In the genomic region with DNA sequence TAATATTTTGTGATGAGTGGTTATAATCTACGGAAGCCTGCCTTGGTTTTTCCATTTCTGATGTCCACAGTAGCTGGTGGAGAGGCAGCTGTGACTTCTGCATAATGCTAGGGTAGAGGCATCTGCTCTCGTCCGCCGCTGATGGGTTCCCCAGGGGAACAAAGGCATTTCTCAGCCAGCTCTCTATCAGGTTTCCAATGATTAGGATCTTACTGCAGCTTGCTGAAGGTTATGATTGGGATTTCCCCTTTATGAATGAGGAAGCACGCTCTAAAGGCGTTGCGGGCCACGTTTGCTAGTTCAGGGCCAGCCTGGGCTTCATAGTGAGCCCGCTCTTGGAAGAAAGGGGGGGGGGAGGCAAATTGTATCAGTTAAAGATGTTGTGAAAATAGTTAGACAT, we compare ENCODE assay signal across 9 mouse cellular contexts. TPM values are rescaled to one million over a fixed set of nuclear protein-coding genes. Genes with fewer than 3 reads are reported as not detected.
A peak's percentile ranks its signal among the peaks of the same experiment; 100 is the strongest.
DNase-seq lines count a peak whose midpoint lies in the region; ATAC-seq lines count a peak whose summit lies in the region.
"Had no signal": no experiment of that assay in that cellular context is flagged by ENCODE, and none has a peak within 500 bp of the region (broad histone marks: within the 10 kb centered on the region; RNA-seq: fewer than 3 reads in every experiment).

No protein-coding gene starts in this region.

- no peaks in the 10 kb centered on the region for H3K9me3 ChIP-seq in kidney, embryonic 15.5 days (replicated peaks)
- no peaks in the 10 kb centered on the region for H3K9me3 ChIP-seq in embryonic facial prominence, embryonic 14.5 days (ENCODE audit: control insufficient read depth, low read length)
- H3K9me3 ChIP-seq in limb, embryonic 12.5 days, result no peaks in the 10 kb centered on the region
- H3K9me3 ChIP-seq in neural tube, embryonic 14.5 days (ENCODE audit: control insufficient read depth, low read length), result no peaks in the 10 kb centered on the region

- no peak for ATAC-seq in kidney, embryonic 15.5 days (replicated peaks; ENCODE audit: low FRiP score)
- ATAC-seq in embryonic facial prominence, embryonic 14.5 days (ENCODE audit: low read depth), result no peak
- ATAC-seq in limb, embryonic 12.5 days (ENCODE audit: insufficient number of reproducible peaks, insufficient read depth, low FRiP score, low TSS enrichment, low read depth), result no peak
- ATAC-seq in neural tube, embryonic 14.5 days (ENCODE audit: low read depth), result no peak
- ATAC-seq: activated CD4-positive, CD25-positive, alpha-beta regulatory T cell, adult 4 months had no signal

- no peak overlapping the region for H3K27ac ChIP-seq in kidney, embryonic 15.5 days
- H3K27ac ChIP-seq in embryonic facial prominence, embryonic 14.5 days (replicated peaks; ENCODE audit: low read depth, low read length), result no peak overlapping the region
- no peak overlapping the region for H3K27ac ChIP-seq in limb, embryonic 12.5 days
- H3K27ac ChIP-seq in neural tube, embryonic 14.5 days (ENCODE audit: low read depth, low read length), result no peak overlapping the region

- DNase-seq in kidney, adult 9 months, result no peak
- no peak for DNase-seq in embryonic facial prominence, embryonic 14.5 days (ENCODE audit: low spot score)
- no peak for DNase-seq in spleen, postnatal 36 days (ENCODE audit: low spot score in 2 of 2)
- DNase-seq in layer of hippocampus, adult 8-10 months (ENCODE audit: low spot score in 2 of 2), result no peak
- DNase-seq in layer of hippocampus, postnatal 10 days (ENCODE audit: low spot score in 2 of 2), result no peak

- H3K9ac ChIP-seq in kidney, embryonic 15.5 days, result no peak overlapping the region
- peak overlapping the region; percentile 40; the same call in 1 of the 2 replicates for H3K9ac ChIP-seq in embryonic facial prominence, embryonic 14.5 days (ENCODE audit: low read depth, low read length)
- H3K9ac ChIP-seq in limb, embryonic 12.5 days (replicated peaks), result no peak overlapping the region
- no peak overlapping the region; the same call in 1 of the 2 replicates for H3K9ac ChIP-seq in neural tube, embryonic 14.5 days (replicated peaks; ENCODE audit: low read depth, low read length)

- peak overlapping the region; percentile 77; the same call in 1 of the 2 replicates for H3K4me2 ChIP-seq in kidney, embryonic 15.5 days
- H3K4me2 ChIP-seq in embryonic facial prominence, embryonic 14.5 days (ENCODE audit: low read depth, low read length), result peak overlapping the region; percentile 80
- H3K4me2 ChIP-seq in limb, embryonic 12.5 days, result peak overlapping the region; percentile 78
- peak overlapping the region; percentile 59; the same call in 1 of the 2 replicates for H3K4me2 ChIP-seq in neural tube, embryonic 14.5 days (ENCODE audit: low read depth, low read length)

- peaks cover 32% of the 10 kb centered on the region for H3K36me3 ChIP-seq in kidney, embryonic 15.5 days
- peaks cover 26% of the 10 kb centered on the region for H3K36me3 ChIP-seq in embryonic facial prominence, embryonic 14.5 days (ENCODE audit: control insufficient read depth, insufficient read depth, low read length)
- peaks cover 32% of the 10 kb centered on the region for H3K36me3 ChIP-seq in limb, embryonic 12.5 days
- H3K36me3 ChIP-seq in neural tube, embryonic 14.5 days (ENCODE audit: control insufficient read depth, insufficient read depth, low read length), result peaks cover 3% of the 10 kb centered on the region

- WGBS in kidney, embryonic 15.5 days, result 81% methylated on average over 9 of the region's 9 CpGs
- WGBS in embryonic facial prominence, embryonic 14.5 days, result 57% methylated on average over 9 of the region's 9 CpGs
- 86% methylated on average over 9 of the region's 9 CpGs for WGBS in limb, embryonic 12.5 days
- WGBS in neural tube, embryonic 14.5 days, result 56% methylated on average over 9 of the region's 9 CpGs

- H3K27me3 ChIP-seq in kidney, embryonic 15.5 days, result no peaks in the 10 kb centered on the region
- H3K27me3 ChIP-seq in embryonic facial prominence, embryonic 14.5 days (replicated peaks; ENCODE audit: control insufficient read depth, insufficient read depth, low read length), result no peaks in the 10 kb centered on the region
- H3K27me3 ChIP-seq in limb, embryonic 12.5 days, result no peaks in the 10 kb centered on the region
- no peaks in the 10 kb centered on the region for H3K27me3 ChIP-seq in neural tube, embryonic 14.5 days (ENCODE audit: control insufficient read depth, insufficient read depth, low read length)

- no peak overlapping the region for H3K4me3 ChIP-seq in kidney, embryonic 15.5 days (replicated peaks)
- peak overlapping the region; percentile 0; the same call in 1 of the 2 replicates for H3K4me3 ChIP-seq in embryonic facial prominence, embryonic 14.5 days (ENCODE audit: low read depth, low read length)
- H3K4me3 ChIP-seq in limb, embryonic 12.5 days (replicated peaks), result peak overlapping the region; percentile 12; the same call in 1 of the 2 replicates
- H3K4me3 ChIP-seq in neural tube, embryonic 14.5 days (ENCODE audit: low read depth, low read length), result no peak overlapping the region

- peaks cover 41% of the 10 kb centered on the region for H3K4me1 ChIP-seq in kidney, embryonic 15.5 days
- peaks cover 18% of the 10 kb centered on the region for H3K4me1 ChIP-seq in embryonic facial prominence, embryonic 14.5 days (ENCODE audit: control insufficient read depth, insufficient read depth, low read length)
- H3K4me1 ChIP-seq in limb, embryonic 12.5 days (replicated peaks), result peaks cover 24% of the 10 kb centered on the region
- peaks cover 31% of the 10 kb centered on the region for H3K4me1 ChIP-seq in neural tube, embryonic 14.5 days (ENCODE audit: control insufficient read depth, insufficient read depth, low read length)

RNA-seq across cellular contexts. Expression of a gene that starts 3.0 kb away (rescaled TPM):
- polyA plus RNA-seq in kidney, embryonic 15.5 days (2015; fragmentation: Nextera tagmentation; extraction: Ambion mirVana), result 20.8 and 24.8 TPM in 2 replicates
- polyA plus RNA-seq in embryonic facial prominence, embryonic 14.5 days (2014; fragmentation: Nextera tagmentation; extraction: Ambion mirVana), result 10.5 and 12.9 TPM in 2 replicates
- 25.1 and 26.3 TPM in 2 replicates for polyA plus RNA-seq in limb, embryonic 12.5 days (2016; fragmentation: Nextera tagmentation; extraction: Ambion mirVana)
- 19.4 and 23.9 TPM in 2 replicates for polyA plus RNA-seq in neural tube, embryonic 14.5 days (2014; fragmentation: Nextera tagmentation; extraction: Ambion mirVana)
- 10 to 100 TPM; 23.8 to 26.5 (median 24.1) TPM for total RNA-seq in layer of hippocampus, adult 8-10 months (2022)
- 10 to 100 TPM; 27.1 to 27.9 TPM for total RNA-seq in layer of hippocampus, postnatal 10 days (2021)

RNA-seq across cellular contexts. Expression of a gene that starts 3.3 kb away (rescaled TPM):
- 9.3 and 9.9 TPM in 2 replicates for polyA plus RNA-seq in kidney, embryonic 15.5 days (2015; fragmentation: Nextera tagmentation; extraction: Ambion mirVana)
- polyA plus RNA-seq in embryonic facial prominence, embryonic 14.5 days (2014; fragmentation: Nextera tagmentation; extraction: Ambion mirVana), result 10.2 and 10.6 TPM in 2 replicates
- 11.4 and 14.5 TPM in 2 replicates for polyA plus RNA-seq in limb, embryonic 12.5 days (2016; fragmentation: Nextera tagmentation; extraction: Ambion mirVana)
- 9.9 and 12.0 TPM in 2 replicates for polyA plus RNA-seq in neural tube, embryonic 14.5 days (2014; fragmentation: Nextera tagmentation; extraction: Ambion mirVana)
- total RNA-seq in layer of hippocampus, adult 8-10 months (2022), result 10 to 100 TPM in 3 of 4 experiments, 1 to 10 TPM in 1; 8.3 to 12.6 (median 10.9) TPM
- 1 to 10 TPM; 8.5 to 9.9 TPM for total RNA-seq in layer of hippocampus, postnatal 10 days (2021)

RNA-seq across cellular contexts. Expression of a gene that starts 22.0 kb away (rescaled TPM):
- polyA plus RNA-seq in kidney, embryonic 15.5 days (2015; fragmentation: Nextera tagmentation; extraction: Ambion mirVana), result 0.08 and 0.21 TPM in 2 replicates
- 0.18 and 1.4 TPM in 2 replicates for polyA plus RNA-seq in embryonic facial prominence, embryonic 14.5 days (2014; fragmentation: Nextera tagmentation; extraction: Ambion mirVana)
- not detected in 2 replicates for polyA plus RNA-seq in limb, embryonic 12.5 days (2016; fragmentation: Nextera tagmentation; extraction: Ambion mirVana)
- 0.19 TPM in 1 of 2 replicates, not detected in the other for polyA plus RNA-seq in neural tube, embryonic 14.5 days (2014; fragmentation: Nextera tagmentation; extraction: Ambion mirVana)
- 1 to 10 TPM in 1 of 4 experiments, under 1 TPM in 3; 0.87 to 1.5 (median 0.95) TPM for total RNA-seq in layer of hippocampus, adult 8-10 months (2022)
- 1 to 10 TPM in 1 of 2 experiments, under 1 TPM in 1; 0.55 to 1.7 TPM for total RNA-seq in layer of hippocampus, postnatal 10 days (2021)
- polyA plus RNA-seq: activated CD4-positive, CD25-positive, alpha-beta regulatory T cell, adult 4 months had no signal

Comparison
In these comparisons a context has a peak if more than half of its experiments do, and no peak if none do; other contexts are left out.
1. H3K4me3 ChIP-seq: peak in embryonic facial prominence, embryonic 14.5 days (single experiment) and limb, embryonic 12.5 days (single experiment); none in kidney, embryonic 15.5 days (single experiment) and neural tube, embryonic 14.5 days (single experiment).
2. Peak in every context shown above with its lines, with median percentiles within 50 percentile points of each other: H3K4me2 ChIP-seq.